Mouse (Mus musculus) frontal cortex, postnatal 14 days (tissue): Measurements from ENCODE around the gene Mbd3.

Source experiments
- DNase-seq, 2 experiments: peaks; one replicate each; pipeline ENCODE4 v3.0.0; 2022; ENCODE audit warnings: low spot score in 2 of 2

Gene Mbd3

DNA sequence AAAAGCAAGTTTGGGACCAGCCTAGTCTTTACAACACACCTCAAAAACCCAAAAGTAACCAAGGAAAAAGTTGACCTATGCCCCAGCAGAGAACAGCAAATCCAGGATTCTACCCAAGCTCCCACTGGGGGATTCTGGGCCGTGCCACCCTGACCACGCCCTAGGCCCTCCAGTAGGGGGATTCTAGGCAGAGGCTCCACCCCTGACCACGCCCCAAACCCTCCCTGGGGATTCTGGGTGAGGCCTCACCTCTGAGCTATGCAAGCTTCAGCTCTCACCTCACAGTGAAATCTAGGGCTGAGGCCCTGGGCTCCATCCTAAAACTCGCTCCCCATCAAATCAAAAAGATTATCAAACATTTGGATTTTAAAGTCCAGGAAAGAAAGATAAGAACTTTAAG, 24.2 kb upstream of the Mbd3 start:
- no peak for DNase-seq

DNA sequence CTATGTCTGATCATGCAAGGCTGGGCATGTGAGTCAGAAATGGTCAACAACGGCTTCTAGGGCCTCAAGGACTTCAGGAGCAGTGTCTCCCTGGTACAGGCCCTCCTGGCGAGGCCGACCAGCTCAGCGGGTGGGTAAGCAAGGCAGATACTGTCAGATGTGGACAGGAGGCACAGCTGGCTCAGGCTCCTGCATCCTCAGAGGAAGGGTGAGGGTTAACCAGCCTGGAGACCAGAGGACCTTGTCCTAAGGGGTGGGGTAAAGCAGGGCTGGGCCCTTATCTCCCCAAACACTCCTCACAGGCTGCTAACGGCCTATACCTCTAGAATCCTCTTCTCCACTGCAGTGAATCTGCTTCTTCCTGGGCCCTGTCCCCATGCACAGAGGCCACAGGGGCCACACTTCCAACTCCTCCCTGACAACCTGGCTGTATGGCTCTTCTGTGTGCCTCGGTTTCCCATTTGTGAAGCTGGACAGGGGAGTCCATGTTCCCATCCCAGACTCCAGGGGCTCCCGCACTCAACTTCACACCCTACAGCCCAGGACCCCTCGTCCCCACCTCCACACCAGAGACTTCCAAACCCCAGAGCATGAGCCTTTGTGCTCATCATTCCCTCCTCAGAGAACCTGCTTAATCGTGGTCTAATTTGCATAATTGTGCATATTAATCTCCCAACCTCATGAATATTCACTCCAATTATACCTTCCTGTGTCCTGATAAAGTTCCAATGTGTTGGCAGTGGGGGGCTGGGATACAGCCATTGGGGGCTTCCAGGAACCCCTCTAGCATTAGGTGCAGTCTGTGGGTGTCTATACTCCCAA, 22.5 kb upstream of the Mbd3 start:
- DNase-seq = no peak

DNA sequence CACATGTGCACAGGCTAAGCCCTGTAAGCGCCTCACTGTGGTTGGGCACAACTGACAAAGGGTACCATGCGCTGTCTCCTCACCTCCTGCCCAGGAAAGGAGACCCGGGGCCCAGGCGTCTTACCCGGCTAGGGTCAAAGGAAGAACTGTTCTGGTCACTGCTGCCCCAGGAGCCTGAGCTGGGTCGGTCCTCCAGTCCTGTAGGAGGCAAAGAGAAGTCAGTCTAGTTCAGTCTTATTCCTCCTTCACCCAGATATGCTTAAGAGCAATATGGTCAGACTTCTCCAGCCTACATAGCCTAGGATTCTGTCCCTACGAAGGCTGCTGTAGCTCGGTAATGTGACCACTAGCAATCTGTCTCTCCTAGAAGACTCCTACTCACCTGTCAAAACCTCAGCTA, 21.9 kb upstream of the Mbd3 start:
- no peak for DNase-seq

DNA sequence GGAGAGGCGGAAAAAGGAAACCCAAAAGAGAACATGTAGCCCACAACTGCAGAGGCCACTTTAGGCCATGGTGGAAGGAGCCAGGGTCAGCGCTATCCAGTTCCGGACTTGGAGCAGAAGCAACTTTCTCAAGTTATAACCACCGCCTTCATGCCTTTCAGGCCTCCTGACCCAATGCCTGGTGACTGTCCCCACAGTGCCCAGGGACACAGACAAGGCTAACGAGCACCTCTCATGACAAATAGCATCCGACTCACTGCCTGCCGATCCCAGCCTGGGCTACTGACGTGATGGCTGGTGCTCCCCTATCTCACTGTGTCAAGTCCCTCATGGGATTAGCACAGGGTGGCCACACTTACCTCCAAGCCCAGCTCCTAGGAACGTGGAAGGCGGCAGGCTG, 21.4 kb upstream of the Mbd3 start:
- DNase-seq = no peak

DNA sequence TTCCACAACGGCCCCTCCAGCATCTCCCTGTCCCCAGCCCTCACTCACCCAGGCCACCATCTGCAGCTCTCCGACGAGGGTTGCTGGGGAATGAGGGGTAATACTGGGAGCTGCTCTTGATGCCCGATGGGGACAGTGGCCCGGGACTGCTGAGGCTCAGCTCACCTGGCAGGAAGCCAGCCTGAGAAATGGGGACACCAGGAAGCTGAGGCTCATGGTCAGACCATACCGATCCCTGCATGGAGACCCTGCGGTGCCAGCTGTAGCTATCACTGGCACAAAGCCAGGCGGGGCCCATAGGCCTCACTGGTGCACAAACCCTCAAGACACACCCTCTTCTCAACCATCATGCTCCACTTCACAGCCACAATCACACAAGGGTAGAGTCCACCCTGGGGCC, 20.1 kb upstream of the Mbd3 start:
- DNase-seq = no peak

DNA sequence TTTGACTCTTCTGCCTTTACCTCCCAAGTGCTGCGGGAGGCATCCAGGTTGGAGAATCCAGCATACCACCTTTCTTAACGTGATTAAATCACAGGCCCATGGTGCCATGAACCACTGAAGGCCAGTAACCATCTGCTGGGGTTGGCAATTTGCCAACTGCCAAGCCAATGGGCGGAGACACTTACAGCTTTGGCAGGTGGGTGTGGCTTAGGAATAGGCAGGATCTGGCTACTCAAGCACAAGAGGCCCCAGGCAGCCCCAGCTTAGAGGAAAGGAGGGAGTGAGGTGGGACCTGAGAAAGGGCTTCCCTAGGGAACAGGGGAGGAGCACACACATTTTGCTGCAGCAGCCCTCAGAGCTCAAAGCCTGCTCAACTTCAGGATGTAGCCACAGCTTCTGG, 19.0 kb upstream of the Mbd3 start:
- no peak for DNase-seq

DNA sequence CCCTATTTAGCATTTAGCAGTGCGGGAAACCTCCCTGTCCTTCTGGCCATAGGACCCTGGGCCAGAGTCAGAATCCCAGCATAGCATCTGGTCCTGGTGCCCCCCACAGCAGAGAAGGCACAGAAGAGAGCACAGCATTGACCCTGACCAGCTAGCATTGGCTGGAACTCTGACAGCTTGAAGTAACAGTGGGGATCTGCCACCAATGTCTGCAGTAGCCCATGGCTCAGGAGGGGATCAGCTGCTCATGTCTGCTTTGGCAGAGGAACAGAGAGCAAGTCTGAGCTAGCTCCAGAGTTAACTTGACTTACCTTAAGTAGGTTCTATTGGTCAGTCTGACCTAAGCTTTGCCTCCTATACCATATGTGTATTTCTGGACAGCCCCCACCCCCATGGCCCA, 18.5 kb upstream of the Mbd3 start:
- DNase-seq = no peak

DNA sequence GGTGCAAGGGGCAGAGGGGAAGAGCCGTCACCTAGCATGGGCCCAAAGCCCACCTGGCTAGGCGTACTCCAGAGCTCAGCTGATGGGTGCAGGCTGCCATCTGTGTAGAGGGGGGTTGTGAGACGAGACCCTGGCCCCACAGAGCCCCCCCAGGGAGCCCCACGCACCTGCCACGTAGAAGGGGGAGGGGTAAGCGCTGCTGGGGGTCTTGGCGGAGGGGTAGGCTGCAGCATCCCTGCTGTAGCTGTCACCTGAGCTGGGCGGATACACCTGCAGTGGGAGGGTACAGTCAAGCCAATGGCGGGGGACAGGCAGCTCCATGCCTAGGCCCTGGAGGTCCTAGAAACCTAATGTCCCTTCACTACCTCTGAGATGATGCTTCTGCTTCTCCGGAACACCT, 18.0 kb upstream of the Mbd3 start:
- DNase-seq = no peak

DNA sequence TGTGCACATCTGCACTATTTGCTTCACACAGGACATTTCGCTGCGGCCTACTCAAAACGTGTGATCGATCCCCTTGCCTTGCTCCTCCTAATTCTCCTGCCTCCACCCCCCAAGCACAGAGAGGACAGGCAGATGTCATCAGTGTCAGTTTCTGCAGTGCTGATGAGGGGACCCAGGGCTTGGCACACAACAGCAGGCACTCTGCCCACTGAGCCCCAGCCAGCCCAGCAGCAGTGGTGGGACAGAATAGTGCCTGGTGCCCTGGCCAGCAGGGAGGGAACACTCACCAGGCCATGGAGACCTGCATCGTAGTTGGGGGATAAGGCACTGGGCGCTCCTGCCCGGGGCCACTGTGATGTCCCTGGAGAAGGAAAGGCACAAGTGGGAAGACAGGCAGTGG, 16.2 kb upstream of the Mbd3 start:
- no peak for DNase-seq

DNA sequence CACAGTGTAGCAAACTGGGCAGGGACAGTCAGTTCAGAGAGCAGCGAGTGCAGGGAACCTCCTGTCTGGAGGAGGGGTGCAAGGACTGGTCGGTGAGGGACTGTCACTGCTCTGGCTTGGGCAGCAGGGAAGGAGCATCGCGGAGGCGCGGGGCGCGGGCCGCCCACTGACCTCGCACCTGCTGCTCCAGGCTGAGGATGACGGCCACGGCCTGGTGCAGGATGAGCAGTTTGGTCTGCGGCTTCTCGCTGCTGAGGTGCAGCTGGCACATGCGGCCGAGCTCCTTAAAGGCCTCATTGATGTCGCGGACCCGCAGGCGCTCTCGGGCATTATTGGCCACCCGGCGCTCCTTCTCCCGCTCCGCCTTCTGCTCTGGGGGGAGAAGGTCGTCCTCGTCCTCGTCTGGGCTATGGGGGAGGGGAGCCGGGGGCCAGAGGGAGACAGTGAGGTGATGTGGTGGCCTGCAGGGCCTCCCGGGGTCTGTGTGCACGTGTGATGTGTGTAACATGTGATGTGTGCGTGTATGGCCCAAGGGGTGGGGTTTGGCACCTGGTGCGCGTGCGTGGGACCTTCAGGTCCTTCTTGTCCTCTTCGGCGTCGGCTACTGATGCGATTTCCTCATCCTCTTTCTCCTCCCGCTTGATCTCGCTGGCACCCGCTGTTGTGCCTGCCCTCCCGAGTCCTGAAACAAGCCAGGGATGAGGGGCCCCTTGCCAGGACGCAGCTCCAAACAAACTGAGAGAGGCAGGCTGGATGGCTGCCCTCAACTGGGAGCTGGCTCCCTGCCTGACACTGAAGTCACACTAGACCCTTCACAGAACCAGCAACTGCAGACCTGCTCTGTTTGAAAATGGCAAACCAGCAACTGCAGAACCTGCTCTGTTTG, 13.5 kb upstream of the Mbd3 start:
- DNase-seq = peak; percentile 53 to 68

DNA sequence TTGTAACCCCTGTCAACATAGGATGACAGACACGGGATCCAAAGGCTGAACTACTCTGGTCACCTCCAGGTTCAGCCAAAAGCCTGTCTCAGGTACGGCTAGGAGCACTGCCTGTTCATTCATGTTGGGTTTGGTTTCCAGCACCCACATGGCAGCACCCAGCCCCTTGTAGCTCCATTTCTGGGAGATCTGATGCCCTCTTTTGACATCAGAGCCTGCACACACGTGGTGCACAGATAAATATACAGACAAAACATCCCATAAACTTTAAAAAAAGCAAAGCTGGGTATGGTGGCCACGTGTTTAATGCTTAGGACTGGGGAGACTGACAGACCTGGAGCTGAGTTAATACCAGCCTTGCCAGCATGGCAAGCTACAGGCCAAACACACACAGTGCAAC, 8.6 kb upstream of the Mbd3 start:
- DNase-seq = no peak

DNA sequence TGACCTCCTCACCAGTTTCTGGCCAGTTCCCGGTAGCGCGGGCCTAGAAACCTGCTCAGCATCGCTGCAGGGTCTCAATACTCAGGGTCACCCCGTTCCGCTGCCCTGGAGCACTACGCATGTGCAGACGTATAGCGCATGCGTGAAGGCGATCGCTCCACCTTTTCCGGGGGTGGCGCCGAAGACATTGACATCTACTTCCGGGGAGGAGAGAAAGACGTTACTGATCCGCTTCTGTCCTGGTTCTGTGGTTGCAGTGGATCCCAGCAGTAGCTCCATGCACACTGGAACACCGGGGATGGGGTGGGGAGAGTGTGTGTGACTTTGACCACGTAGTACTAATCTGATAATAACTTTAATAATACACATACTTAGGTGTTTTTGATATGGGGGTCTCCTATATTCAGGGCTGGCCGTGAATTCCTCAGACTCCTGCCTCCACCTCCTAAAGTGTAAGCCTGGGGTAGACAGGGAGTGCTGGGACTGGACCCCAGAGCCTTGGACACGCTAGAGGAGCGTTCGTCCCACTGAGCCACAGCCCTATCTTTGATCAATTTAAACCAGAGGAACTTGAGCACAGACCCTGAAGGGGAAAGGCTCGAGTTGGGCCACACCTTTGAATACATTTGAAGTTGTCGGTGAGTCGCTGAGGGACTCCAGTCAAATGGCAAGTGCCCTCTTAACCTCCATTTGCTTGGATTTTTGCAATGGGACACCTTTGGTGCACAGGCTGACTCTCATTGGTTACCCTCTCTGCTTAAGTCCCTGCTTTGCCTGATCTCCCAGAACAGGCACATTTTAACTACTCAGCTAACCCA, 7.5 kb upstream of the Mbd3 start, which contains the start of gene Uqcr11:
TSS of gene Uqcr11 (minus strand) at position 147 of the 818 bp plus-strand sequence.
- peak; percentile 88 to 89 for DNase-seq

DNA sequence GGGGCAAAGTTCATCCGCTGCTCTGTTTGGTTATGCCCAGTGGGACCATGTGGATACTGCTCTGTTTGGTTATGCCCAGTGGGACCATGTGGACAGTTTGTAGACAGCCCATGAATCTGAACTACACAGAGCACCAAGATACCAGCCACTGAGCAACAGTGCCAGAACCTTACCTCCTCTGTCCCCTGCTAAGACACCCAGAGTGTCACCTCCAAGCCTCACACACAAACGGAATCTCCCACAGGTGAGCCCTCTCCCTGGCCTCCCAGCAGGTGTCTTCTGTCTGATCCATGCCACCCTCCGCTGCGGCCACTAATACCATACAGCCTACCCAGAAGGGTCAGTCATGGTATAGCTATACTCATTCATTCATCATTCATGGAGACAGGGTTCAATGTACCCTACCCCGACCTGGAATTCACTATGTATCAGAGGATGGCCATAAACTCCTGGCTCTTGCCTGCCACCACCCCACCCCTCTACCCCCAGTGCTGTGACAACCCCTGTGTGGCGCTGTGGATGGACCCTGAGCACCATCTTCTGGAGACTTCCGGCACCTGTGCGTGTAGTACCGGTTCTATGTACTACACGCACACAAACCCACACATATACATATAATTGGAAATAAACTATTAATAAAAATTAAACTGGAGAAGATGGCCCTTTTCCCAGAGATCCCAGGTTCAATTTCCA, 6.3 kb upstream of the Mbd3 start:
- no peak for DNase-seq

DNA sequence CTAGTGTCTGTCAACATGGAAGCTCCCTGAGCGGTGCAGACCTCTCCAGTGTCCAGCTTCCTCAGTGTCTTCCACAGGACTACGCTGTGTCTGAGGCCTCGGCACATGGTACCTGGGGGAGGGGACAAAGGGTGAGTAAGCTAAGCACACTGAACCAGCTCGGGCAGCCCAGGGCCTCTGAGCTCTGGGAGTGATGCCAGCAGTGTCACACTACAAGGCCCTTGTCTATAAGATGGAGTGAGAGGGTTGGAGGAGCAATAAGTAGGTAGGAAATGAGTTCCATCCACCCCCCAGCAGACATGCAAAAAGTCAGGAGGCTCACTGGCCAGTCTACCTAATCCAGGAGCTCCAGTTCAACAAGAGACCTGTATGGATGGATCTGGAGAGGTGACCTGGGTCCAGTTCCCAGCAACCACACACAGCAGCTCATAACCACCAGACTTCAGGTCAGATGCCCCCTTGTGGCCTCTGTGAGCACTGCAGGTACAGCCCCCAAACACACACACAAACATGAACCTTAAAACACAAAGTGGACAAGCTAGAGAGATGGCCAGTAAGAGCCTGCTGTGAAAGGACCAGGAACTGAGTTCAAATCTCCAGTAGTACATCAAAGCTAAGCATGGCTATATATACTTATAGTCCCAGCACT, 3.8 kb upstream of the Mbd3 start:
- no peak for DNase-seq

DNA sequence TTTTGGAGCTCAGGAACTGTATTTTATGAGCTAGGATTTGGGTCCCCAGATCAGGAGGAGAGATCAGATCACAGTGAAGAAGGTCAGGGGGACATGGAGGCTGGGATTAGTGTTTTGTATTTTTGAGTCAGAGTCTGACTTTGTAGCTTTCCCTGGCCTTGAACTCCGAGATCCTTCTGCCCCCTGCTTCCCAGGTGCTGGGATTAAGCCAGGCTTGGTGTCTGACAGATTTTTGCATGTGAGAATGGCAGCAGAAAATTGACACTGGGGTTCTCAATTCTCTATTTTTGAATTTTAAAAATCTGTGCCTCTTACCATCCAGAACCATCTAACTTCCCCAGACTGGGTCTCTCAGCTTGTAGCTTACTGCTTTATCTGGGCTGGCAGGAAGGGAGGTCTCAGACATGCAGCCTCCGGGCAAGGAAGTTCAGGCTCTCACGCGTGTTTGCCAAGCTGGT, 1.4 kb upstream of the Mbd3 start:
- no peak for DNase-seq

DNA sequence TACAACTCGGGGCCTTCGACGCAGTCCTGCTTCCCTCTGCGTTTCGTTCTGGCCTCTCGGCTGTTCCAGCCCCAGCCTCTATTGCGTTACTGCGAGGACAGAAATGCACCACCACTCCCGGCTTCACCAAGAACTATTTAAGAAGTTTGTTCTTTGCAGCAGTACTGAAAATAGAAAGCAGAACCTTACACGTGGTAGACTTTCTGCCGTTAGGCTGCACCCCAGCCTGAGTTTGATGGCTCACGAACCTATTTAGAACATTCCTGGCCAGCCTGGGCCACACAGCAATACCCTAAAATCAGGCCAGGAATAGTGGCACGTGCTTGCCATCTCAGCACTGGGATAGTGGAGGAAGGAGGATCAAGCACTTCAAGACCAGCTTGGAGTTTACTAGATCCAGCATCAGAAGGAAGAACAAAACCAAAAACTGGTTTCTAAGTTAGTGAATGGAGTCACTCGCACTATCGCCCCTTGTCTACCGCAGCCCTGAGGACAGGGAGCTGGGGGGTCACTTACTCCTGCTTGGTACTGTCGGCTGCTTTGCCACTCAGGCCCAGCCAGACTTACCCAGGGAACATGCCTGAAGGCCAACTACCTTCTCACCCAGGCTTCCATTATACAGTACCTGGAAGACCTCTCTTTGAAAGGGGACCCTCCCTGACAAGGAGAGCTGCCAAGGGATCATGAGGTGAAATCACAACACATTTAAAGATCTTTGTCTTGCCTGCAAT, 788 bp upstream of the Mbd3 start:
- no peak for DNase-seq

DNA sequence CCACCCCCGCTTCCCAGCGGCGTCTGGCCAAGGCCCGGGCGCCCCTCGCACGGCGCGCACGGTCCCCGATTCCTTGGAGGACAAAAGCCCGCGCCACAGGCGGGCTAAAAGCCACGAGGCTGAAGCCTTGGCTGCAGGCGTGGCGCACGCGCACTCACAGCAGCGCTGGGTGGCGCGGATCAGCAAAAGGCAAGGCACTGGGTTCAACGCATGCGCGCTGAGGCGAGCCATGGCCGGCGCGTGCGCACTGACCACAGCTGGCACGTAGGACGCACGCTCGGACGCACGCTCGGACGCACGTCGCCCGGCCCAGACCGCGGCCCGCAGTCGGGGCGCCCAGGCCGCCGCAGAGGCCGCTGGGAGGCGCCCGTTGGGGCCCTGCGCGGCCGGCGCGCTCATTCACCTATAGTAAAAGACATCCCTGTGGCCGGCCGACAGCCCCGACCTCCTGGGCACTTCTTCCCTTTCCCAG, 595 bp downstream of the Mbd3 start:
- peak; percentile 95 to 96 for DNase-seq

DNA sequence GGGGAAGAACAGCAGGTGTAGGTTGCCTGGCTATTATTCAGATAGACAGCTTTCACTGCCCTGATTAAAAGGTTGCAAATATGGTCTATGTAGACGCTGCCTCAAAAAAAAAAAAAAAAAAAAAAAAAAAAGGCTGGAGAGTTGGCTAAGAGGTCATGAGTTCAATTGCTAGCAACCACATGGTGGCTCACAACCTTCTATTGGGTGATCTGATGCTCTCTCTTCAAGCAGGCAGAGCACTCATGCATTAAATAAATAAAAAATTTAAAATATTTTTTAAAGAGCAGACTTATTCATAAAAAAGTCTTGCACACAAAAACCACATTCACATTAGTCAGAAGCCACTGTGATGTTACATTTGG, 1.2 kb downstream of the Mbd3 start:
- no peak for DNase-seq

DNA sequence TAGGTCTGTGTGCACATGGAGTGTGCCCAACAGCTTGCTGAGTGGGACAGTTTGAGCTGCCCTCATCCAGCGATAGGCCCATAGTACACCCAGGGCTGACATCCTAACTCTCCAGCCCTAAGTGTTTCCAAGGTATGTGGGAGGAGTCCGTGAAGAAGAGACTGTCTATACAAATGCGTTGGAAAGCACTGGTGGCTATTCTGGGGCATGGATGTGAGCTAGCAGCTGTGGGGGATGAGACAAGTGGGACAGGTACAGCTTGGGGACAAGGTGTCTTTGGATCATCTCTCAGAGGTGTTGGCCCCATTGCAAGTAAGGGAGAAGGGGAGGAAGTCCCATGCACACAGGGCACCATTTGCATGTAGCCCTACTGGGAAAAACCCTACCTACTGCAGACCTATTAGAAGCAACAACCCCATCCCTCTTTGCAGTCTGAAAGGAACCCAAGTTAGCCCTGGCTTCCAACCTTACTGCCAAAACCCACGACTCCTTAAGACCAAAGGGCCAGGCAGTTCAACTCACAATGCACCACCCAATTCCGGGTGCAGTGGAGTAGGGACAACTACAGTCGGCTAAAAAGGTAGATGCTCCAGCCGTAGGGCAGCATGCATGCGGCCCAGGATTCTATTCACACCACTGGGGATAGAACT, 1.7 kb downstream of the Mbd3 start:
- DNase-seq = no peak
